Mouse (Mus musculus) heart, postnatal 36 days (tissue): ENCODE results near the gene Shroom2. TPM values are rescaled to one million over a fixed set of nuclear protein-coding genes. Genes with fewer than 3 reads are reported as not detected.

Experiments used
- DNase-seq, 2 experiments: peaks; one replicate each; pipeline ENCODE4 v3.0.0; 2021 to 2022
- intact Hi-C: fragments of 180-260 bp; cut with DNase I; formaldehyde crosslinking; loops from one replicate; pipeline ENCODE4 v1.15.1; 2025
- total RNA-seq, 2 experiments: library from RNA; stranded (reverse); gene quantifications; 2 replicates each; pipeline ENCODE4 v1.2.3; 2021

Shroom2 gene
- total RNA-seq, 2 experiments from 2014 or later = 3.5 to 5.7 TPM

GRCm38 (mm10) chrX:152705397-152705796 is 63.9 kb downstream of the Shroom2 start:
- DNase-seq = peak; percentile 15 to 28
- intact Hi-C loops = loop anchor here (1.0 to 2.0 kb wide), 2 partner anchors 87 to 114 kb away; no protein-coding TSS in a partner anchor

- intact Hi-C loops = loop anchor here (2.0 kb wide), 1 partner anchor 85 kb away; no protein-coding TSS in a partner anchor
- no peak for DNase-seq
Measured at GRCm38 (mm10) chrX:152703624-152704023, 65.6 kb downstream of the Shroom2 start.

GRCm38 (mm10) chrX:152701679-152702078 is 67.6 kb downstream of the Shroom2 start:
- intact Hi-C loops = no loop called here
- no peak for DNase-seq

GRCm38 (mm10) chrX:152690788-152691291 is 78.4 kb downstream of the Shroom2 start:
- DNase-seq = no peak
- intact Hi-C loops = no loop called here

GRCm38 (mm10) chrX:152679190-152679814 is 90.0 kb downstream of the Shroom2 start:
- DNase-seq = no peak
- intact Hi-C loops = loop anchor here (5.0 kb wide), 1 partner anchor 62 kb away; no protein-coding TSS in a partner anchor

GRCm38 (mm10) chrX:152676357-152676756 is 92.9 kb downstream of the Shroom2 start:
- intact Hi-C loops = loop anchor here (5.0 kb wide), 1 partner anchor 59 kb away; no protein-coding TSS in a partner anchor
- no peak for DNase-seq

GRCm38 (mm10) chrX:152673431-152673830 is 95.8 kb downstream of the Shroom2 start:
- intact Hi-C loops = no loop called here
- no peak for DNase-seq

- intact Hi-C loops = no loop called here
Measured at GRCm38 (mm10) chrX:152657363-152658036, 111.8 kb downstream of the Shroom2 start.

GRCm38 (mm10) chrX:152656609-152656939 is 112.7 kb downstream of the Shroom2 start:
- intact Hi-C loops = no loop called here
- no peak for DNase-seq

More at GRCm38 (mm10) chrX:152657363-152658036, 111.8 kb downstream of the Shroom2 start:
- no peak for DNase-seq

GRCm38 (mm10) chrX:152655796-152656608 is 113.3 kb downstream of the Shroom2 start:
- no peak for DNase-seq
- intact Hi-C loops = no loop called here

- intact Hi-C loops = no loop called here
- no peak for DNase-seq
Measured at GRCm38 (mm10) chrX:152652676-152653075, 116.6 kb downstream of the Shroom2 start.

- intact Hi-C loops = no loop called here
- no peak for DNase-seq
Measured at GRCm38 (mm10) chrX:152644827-152645226, 124.4 kb downstream of the Shroom2 start.

- intact Hi-C loops = no loop called here
- DNase-seq = no peak
Measured at GRCm38 (mm10) chrX:152643679-152644638, 125.3 kb downstream of the Shroom2 start.

GRCm38 (mm10) chrX:152643201-152643600 is 126.1 kb downstream of the Shroom2 start:
- no peak for DNase-seq
- intact Hi-C loops = no loop called here

GRCm38 (mm10) chrX:152642627-152643026 is 126.6 kb downstream of the Shroom2 start:
- no peak for DNase-seq
- intact Hi-C loops = no loop called here

GRCm38 (mm10) chrX:152635397-152635796 is 133.9 kb downstream of the Shroom2 start:
- intact Hi-C loops = no loop called here
- no peak for DNase-seq

- intact Hi-C loops = no loop called here
- no peak for DNase-seq
Measured at GRCm38 (mm10) chrX:152621407-152621806, 147.9 kb downstream of the Shroom2 start.

GRCm38 (mm10) chrX:152620917-152621316 is 148.3 kb downstream of the Shroom2 start:
- intact Hi-C loops = no loop called here

GRCm38 (mm10) chrX:152618464-152618863 is 150.8 kb downstream of the Shroom2 start:
- intact Hi-C loops = loop anchor here (2.0 to 5.0 kb wide), 3 partner anchors 59 to 200 kb away; no protein-coding TSS in a partner anchor
- DNase-seq = peak in 1 of 2 experiments; percentile 9

More at GRCm38 (mm10) chrX:152620917-152621316, 148.3 kb downstream of the Shroom2 start:
- DNase-seq = no peak

GRCm38 (mm10) chrX:152563034-152563433 is 206.2 kb downstream of the Shroom2 start, which contains the start of gene Cldn34a:
Gene Cldn34a, plus strand, starts transcription at chrX:152563334.
- intact Hi-C loops = no loop called here
- DNase-seq = no peak
